Mouse (Mus musculus): ENCODE results near the gene Pcdh15.

- TF ChIP-seq POLR2A (IDR thresholded peaks at IDR 0.05; ENCODE audit: low read depth, low read length) (no peak), CTCF (conservative IDR thresholded peaks at IDR 0.05; ENCODE audit: insufficient read depth, insufficient read length, low read depth, low read length) (no peak)
Measured at GRCm38 (mm10) chr10:73929718-73930117, 830.6 kb downstream of the Pcdh15 start.
